Comparison of ENCODE assay signal across 8 mouse cellular contexts in genomic region chr11:35667428-35667827, GRCm38 (mm10).
DNase-seq lines count a peak whose midpoint lies in the region.

No protein-coding gene starts in this region.

- WGBS in limb, embryonic 10.5 days, result 56% methylated on average over 3 of the region's 3 CpGs

- peaks cover 9% of the 10 kb centered on the region; the same call in 1 of the 2 replicates for H3K4me1 ChIP-seq in limb, embryonic 10.5 days

- peaks cover 10% of the 10 kb centered on the region; the same call in 1 of the 2 replicates for H3K27me3 ChIP-seq in limb, embryonic 10.5 days (ENCODE audit: low read depth, poor library complexity, severe bottlenecking)

- H3K36me3 ChIP-seq in limb, embryonic 10.5 days, result peaks cover 54% of the 10 kb centered on the region

- H3K4me3 ChIP-seq in limb, embryonic 10.5 days, result no peak overlapping the region

- H3K27ac ChIP-seq in limb, embryonic 10.5 days, result no peak overlapping the region

- H3K9me3 ChIP-seq in limb, embryonic 10.5 days (replicated peaks), result no peaks in the 10 kb centered on the region

- DNase-seq in kidney, adult 11 months, result peak; percentile 8
- no peak for DNase-seq in kidney, adult 18-20 months
- peak; percentile 58 for DNase-seq in ES-CJ7 (ENCODE audit: low read depth, low spot score)
- DNase-seq in cerebellum, adult 9-11 months, result peak; percentile 51
- DNase-seq in lung, postnatal 14 days, result peak; percentile 13
- DNase-seq in spleen, postnatal 10 days (ENCODE audit: low spot score in 2 of 2), result no peak
- no peak for DNase-seq in limb, embryonic 10.5 days (ENCODE audit: low spot score)
- no peak for DNase-seq in urinary bladder, postnatal 4 days (ENCODE audit: low spot score in 2 of 2)

Comparison
In these comparisons a context has a peak if more than half of its experiments do, and no peak if none do; other contexts are left out.
1. DNase-seq: peak in kidney, adult 11 months (single experiment), ES-CJ7 (single experiment), cerebellum, adult 9-11 months (single experiment) and lung, postnatal 14 days (single experiment); none in kidney, adult 18-20 months (single experiment), spleen, postnatal 10 days (0 of 2), limb, embryonic 10.5 days (single experiment) and urinary bladder, postnatal 4 days (0 of 2).